Mouse (Mus musculus) left cerebral cortex, postnatal 10 days (tissue): Measurements from ENCODE around the gene Snupn. TPM values are rescaled to one million over a fixed set of nuclear protein-coding genes. Genes with fewer than 3 reads are reported as not detected.
"Not testable (repeated sequence)": the region's sequence is repeated elsewhere in the genome, so short reads cannot be mapped to it uniquely, and the experiment has no call there.

Experiments
- DNase-seq, 2 experiments: peaks; one replicate each; pipeline ENCODE4 v3.0.0; 2021 to 2022; ENCODE audit warnings: low spot score in 2 of 2, mixed read lengths in 1 of 2; ENCODE audit errors: extremely low spot score in 1 of 2
- intact Hi-C: fragments of 180-260 bp; cut with DNase I; formaldehyde crosslinking; loops from one replicate; pipeline ENCODE4 v1.15.1; 2025
- total RNA-seq, 2 experiments: library from RNA; stranded (reverse); gene quantifications; 2 replicates each; pipeline ENCODE4 v1.2.3; 2021

Gene Snupn
- 10 to 100 TPM; 16.3 to 17.3 TPM for total RNA-seq

DNA sequence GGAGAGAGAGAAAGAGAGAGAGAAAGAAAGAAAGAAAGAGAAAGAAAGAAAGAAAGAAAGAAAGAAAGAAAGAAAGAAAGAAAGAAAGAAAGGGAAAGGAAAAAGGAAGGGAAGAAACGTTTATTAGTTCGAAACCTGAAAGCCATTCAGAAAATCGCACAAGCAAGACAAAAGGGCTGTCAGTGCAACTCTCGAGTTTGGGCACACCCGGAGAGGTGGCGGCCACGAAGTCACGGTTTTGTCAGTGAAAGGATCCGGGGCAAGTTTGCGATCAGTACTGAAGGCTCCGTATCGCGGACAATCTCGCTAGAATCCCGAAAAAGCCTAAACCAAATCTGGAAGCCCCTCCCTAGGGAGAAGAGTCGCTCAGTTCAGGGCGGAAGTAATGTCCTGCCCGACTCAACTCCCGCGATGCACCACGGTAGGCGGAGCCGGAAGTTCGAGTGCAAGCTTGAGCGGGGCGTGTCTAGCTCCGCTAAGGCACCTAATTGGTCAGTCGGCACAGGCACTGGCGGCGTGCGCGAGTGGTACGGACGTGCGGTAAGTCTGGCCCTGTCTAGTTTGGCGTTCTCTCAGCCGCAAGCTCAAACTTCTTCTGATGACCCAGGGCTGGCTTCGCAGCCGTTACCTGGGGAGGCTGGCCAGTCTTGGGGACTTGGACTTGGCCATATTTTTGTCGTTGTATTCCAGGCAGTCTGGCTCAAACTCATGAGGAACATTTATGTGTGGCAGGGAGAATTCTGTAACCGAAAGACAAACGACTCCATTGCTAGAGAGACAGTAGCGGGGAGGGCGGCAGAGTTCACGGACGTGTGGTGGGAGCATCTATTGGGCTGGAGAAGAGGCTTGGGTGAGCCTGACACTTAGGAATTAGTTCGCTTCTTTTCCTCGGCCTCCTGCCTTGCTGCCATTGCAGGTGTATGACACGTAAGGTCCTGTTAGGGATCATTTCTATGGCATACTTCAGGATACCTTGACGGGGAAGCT lies at the start of gene Snupn:
Snupn (plus strand) TSS at position 465 of the 987 bp plus-strand sequence.
- intact Hi-C loops, result no loop called here
- DNase-seq, result peak; percentile 94 to 98

DNA sequence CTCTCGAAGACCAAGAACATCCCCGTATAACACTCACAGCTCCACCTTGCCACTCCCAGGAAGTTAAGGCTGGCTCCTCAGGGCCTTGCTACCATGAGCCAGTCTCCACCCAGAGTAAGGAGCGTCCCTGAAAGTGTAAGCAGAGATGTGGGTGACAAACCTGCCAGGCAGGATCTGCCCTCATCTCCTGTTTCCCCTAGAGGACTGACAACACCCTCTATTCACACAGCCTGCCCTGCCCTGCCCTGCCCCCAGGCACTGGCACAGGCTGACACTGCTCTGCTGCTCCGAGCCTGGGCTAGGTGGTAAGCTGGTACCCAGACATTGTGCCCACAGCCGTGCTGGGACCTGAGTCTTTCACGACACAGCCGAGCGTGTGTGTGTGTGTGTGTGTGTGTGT lies 49.5 kb upstream of the Snupn start:
- DNase-seq, result peak in 1 of 2 experiments; percentile 37
- intact Hi-C loops, result no loop called here

DNA sequence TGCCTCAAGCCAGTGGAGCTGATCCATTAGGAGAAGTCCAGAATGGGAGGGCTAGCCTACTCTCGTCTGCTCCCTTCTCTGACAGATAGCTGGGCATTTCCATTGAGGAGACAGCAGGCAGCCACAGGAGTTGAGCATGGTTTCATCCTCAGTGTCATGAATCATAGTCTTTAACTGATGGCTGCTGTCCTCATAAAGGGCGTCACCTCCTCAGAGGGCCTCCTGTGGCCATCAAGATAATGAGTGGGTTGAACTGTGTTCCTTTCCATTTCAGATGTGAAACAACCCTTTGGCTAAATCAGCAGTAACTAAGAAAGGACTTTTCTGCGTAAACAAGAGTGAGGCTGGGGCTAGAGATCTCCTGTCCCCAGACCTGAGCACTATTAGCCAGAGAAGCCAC lies 47.0 kb upstream of the Snupn start:
- intact Hi-C loops, result no loop called here
- DNase-seq, result no peak

DNA sequence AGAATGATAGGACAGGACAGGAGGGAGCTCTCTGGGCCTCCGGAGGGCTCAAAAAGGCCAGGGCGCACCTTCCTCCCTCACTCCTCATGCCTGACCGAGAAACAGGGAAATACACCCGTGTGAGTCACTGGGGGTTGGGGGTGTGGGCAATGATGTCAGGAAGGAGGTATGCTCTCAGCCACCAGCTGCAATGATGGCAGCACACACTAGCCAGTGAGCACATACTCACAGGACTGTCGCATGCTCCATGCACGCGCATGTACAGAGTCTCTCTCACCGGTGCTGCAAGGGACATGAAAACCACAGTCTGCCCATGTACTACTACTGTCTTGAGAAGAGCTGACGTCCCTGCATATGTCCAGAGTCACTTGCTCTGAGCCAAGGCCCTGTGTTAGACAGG lies 43.1 kb upstream of the Snupn start:
- intact Hi-C loops, result no loop called here
- DNase-seq, result no peak

DNA sequence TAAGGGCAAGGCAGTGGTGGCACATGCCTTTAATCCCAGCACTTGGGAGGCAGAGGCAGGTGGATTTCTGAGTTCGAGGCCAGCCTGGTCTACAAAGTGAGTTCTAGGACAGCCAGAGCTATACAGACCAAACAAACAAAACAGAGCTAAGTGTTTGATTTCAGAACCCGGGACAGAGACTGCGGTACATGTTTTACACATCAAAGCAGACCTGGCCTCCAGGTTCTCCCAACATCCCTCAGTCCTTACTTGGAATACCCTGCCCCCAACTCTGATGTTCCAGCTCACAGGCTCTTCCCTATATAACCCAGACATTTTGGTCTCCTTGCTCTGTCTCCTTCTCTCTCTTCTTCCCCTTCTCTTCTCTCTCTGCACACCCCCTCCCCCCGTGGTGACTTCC lies 40.7 kb upstream of the Snupn start:
- intact Hi-C loops, DNase-seq: not testable (repeated sequence)

DNA sequence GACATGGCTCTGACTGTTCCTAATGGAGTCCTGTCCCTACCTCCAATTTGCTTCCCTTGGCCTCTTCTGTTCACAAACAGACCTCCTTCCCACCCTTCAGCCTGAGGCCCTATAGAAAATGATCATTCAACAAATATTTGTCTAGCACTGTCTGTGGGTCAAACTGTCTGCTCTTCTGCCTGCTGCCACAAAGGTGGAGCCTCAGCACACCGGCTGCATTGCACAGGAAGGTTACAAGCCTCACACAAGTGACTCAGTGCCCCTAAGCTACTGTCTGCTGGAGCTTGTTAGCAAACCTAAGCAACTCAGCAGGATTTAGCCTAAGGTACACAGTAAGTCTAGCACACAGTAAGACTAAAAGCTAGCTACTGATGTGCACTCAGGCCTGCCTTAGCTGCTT lies 39.7 kb upstream of the Snupn start:
- no peak for DNase-seq
- intact Hi-C loops, result no loop called here

DNA sequence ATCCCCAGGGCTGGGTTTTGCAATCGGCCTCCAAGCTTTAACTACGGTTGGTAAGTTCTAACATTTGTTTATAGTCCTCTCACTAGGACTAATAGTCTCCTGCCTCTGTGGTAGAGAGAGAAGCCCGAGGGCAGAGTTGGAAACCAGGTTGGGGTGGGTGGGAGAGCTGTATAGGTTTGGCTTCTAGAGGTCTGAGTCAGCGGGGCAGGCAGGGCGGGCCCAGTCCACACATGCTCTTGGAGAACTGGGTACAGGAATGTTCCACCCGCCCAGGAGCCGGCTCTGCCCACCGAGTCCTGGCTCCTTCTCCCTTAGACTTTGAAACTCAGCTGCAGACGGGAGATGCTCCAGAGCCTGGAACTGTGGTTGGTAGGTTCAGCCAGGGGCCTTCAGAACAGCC lies 36.7 kb upstream of the Snupn start:
- DNase-seq, result no peak
- intact Hi-C loops, result no loop called here

DNA sequence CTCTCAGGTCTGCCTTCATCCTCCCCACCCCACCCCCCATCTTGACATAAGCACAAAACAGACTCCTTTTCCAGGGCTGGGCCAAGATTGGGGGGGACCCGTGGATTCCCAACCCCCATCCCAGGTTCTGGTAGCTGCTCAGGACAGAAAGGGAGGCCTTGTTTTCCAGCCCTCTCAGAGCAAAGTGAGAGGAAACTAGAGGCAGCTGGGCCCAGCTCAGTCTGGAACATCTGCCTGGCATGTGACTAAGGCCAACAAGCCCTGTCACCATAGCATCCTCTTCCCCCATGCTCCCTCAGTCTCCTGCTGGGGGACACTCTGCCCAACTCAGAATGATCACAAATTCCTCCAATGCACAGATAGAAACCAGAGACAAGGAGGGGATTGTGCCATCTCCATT lies 35.6 kb upstream of the Snupn start:
- peak in 1 of 2 experiments; percentile 23 for DNase-seq
- intact Hi-C loops, result no loop called here

DNA sequence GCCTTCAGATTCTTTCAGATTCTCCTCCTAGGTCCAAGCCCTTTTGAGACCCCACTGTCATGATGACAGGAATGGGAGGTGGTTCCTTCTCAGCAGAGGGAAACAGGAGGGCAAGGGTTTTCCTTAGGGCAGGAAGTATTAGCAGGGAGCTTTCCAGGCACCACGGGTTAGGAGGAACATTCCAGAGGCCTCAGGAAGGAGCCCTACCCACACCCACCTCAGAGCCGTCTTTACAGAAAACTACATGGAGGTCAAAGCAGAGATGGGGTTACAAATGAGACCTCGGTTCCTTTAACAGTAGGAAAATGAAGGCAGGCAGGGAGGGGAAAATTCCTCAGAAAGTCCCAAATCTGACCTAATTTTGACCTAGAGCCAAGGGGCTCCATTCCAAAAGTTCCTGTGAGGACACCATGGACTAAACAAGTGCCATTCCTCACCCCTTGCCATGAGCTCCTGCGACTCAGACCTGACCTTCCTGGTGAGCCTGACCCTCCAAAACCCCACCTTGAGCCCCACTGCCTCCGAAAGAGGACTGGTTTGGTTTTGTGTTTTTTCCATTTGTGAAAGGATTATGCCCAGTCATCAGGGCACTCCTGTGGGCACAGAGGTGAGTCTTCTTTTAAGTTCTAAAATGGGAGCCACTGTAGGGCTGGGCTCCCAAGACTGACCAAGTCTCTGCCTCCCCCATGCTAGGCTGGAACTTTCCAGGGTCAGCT lies 34.8 kb upstream of the Snupn start:
- intact Hi-C loops, result no loop called here
- no peak for DNase-seq

DNA sequence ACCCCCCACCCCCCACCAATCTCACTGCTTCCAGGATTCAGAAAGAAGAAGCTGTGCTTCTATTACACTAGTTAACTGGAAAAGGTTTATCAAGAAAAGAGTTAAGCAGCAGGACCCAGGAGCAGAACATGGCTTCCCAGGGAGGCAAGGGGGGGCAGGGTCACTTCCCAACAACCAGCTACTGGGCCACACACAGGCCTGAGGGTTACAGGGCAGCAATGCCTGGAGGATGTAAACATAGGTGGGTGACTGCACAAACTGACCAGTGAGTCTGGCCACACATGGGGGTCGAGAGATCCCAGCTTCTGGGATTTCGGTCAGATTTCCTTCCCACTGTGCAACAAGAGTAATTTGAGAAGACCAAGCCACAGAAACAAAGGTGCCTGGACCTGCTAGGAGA lies 33.5 kb upstream of the Snupn start:
- DNase-seq, result no peak
- intact Hi-C loops, result no loop called here

DNA sequence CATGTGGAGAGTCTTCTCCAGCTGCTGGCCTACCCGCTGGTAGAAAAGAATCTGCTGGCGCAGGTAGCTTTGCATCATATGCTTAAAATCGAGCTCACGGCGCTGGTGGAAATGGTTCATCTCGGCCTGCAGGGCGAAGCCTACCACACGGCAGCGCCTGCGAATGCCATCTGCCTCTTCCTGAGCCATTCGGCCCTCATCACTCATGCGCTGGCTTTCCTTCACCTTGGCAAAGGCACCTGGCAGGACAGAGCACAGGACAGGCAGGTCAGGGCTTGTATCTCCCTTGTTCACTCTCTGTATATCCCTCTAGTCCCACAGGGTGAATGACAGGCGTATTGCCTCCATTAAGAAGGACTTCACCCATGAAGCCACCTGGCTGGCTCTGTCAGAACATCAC lies 32.2 kb upstream of the Snupn start:
- intact Hi-C loops, result no loop called here
- no peak for DNase-seq

DNA sequence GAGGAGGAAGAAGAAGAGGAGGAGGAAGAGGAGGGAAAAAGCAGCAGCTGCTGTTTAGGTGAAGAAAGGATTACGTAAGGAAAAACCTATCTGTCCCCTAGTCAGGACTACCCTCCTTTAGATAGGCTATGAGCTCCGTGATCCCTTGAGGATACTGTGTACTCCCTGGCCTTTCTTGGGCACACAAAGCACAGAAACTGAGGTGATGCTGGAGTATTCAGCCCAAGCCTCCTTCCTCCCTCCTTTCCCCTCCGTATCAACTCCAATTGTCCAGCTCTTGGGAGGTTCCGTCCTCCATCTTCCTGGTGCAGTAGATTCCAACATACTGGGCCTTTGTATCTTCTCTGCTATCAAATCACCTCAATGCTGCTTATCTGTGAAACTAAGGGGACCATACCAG lies 27.9 kb upstream of the Snupn start:
- DNase-seq, result no peak
- intact Hi-C loops, result loop anchor here (10.0 kb wide), 1 partner anchor 302 kb away; no protein-coding TSS in a partner anchor

DNA sequence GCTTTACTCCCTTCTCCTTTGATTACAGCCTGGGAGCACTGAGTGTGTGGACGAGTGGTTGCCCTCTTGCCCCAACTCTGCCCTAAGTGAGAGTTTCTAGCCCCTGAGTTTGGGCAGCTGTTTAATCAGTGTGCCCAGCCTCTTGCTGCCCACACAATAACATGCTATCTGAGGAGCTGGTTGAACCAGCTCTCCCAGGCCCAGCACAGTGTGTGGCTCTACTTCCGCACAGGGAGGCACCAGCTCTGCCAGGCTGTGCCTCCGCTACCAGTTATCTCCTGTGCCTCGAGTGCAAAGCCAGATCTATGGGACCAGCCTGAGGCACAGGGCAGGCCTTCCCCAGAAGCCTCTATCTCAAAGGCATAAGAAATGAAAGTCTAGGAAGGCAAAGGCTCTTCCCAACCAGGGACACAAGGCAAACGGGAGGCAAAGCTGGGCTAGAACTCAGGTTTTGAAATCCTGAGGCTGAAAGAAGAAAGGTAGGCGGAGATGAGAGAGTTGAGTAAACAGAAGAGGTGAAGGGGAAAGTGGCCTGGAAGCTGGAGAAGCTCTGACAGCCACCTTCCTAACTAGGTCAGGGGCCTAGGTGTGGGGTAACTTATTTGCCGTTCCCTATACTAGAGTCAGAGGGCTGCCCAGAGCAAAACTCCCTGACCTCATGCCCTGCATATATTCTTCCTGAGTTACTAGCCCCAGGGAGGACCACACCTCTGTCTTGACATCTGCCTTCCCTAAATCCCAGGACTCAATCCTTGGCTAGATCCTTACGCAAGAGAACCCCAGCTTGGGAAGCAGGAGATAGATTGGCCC lies 26.6 kb upstream of the Snupn start:
- DNase-seq, result no peak
- intact Hi-C loops, result loop anchor here (10.0 kb wide), 1 partner anchor 301 kb away; no protein-coding TSS in a partner anchor

DNA sequence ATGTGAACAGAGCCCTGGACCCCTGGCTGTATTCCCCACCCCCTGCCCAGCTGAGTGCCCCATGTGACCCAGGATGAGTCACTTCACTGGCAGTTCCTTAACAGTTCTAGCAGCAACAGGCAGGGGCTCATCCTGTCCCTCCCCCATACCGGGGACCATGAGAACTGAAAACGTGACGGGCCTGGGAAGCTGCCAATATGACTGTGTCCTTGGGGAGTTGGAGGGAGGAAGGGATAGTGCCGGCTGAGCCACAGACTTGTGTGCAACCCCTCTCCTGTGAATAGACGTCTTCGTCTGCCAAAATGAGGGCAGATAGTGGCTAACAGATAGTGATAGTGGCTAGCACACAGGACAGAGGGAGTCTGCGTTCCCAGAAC lies 26.0 kb upstream of the Snupn start:
- peak; percentile 24 to 89 for DNase-seq
- intact Hi-C loops, result loop anchor here (5.0 to 10.0 kb wide), 2 partner anchors 32 to 300 kb away; no protein-coding TSS in a partner anchor

DNA sequence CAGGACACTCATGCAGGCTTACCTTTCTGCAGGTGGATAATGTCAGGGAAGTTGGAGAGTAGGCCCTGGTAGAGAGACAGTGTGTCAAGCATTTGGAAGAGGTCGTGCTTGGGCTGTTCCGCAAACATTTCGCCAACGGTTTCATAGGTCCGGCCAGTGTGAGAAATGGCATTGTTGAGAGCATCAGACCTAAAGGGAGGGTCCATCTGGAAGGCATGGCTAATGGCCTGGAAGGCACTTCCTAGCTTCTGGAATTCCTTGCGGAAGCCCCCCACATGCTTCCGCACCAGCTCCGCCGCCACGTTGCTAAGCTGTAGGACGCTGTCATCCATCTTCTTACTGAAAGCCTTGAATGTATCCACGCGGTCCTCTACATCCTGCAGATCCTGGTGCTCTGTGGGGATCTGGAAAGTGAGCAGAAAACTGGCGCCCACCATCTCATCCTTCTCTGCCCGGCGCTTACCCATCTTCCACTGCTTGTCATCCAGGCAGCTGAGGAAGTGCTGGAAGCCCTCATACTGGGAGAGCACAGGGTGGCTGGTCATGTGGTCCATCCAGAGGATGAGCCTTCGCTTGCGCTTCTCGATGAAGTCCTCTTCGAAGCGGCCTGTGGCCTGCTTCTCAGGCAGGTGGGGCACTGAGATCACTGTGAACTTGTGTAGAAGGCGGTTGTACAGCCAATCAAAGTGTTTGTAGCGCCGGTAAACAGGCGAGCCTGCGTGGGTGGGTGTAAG lies 25.2 kb upstream of the Snupn start:
- DNase-seq, result no peak
- intact Hi-C loops, result loop anchor here (5.0 to 10.0 kb wide), 2 partner anchors 33 to 299 kb away; no protein-coding TSS in a partner anchor

DNA sequence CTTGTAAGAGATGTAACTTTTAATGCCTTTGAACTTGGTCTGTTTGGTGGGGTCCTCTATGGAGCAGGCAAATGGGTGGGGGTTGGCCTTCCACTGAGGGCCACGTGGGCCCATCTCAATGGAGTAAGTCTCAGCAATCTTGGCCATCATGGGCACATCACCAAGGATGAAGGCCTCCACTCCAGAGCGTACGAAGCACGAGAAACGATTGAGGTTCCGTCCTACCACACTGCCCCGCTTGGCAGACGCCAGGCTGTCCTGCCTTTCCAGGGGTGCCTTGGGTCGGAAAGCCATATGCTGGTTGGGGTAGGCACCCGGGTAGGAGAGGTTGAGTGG lies 24.7 kb upstream of the Snupn start:
- no peak for DNase-seq
- intact Hi-C loops, result loop anchor here (5.0 to 10.0 kb wide), 2 partner anchors 34 to 299 kb away; no protein-coding TSS in a partner anchor

DNA sequence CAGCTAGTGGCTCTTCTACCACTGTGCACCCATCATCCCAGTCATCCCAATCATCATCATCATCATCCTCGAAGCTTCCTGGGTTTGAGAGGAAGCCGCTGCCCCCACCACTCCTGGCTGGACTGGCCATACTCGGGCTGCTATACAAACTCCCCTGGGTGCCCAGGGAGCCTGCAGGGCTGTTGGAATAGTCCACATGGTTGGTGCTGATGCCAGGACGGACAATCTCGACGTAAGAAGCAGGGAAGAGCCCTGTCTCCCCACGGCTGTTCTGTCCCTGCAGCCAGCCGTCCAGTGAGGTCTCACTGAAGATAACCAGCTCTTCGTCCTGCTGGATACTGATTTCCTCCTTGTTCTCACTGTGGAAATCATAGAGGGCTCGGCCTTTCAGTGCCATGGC lies 24.3 kb upstream of the Snupn start:
- intact Hi-C loops, result loop anchor here (5.0 to 10.0 kb wide), 2 partner anchors 34 to 298 kb away; no protein-coding TSS in a partner anchor
- DNase-seq, result no peak
